Mouse (Mus musculus): ENCODE results near the gene Sipa1l3.

Sipa1l3 gene

GRCm38 (mm10) chr7:29519211-29519550 lies 740 bp upstream of the Sipa1l3 start:
- no peak for TF ChIP-seq GATA4 (IDR thresholded peaks at IDR 0.05; ENCODE audit: insufficient replicate concordance, low read length)

GRCm38 (mm10) chr7:29518054-29518420 lies 404 bp downstream of the Sipa1l3 start:
- TF ChIP-seq GATA4 (IDR thresholded peaks at IDR 0.05; ENCODE audit: insufficient replicate concordance, low read length), result no peak

- no peak for TF ChIP-seq GATA4 (IDR thresholded peaks at IDR 0.05; ENCODE audit: insufficient replicate concordance, low read length)
Measured at GRCm38 (mm10) chr7:29517178-29517577, 1.3 kb downstream of the Sipa1l3 start.

DNA sequence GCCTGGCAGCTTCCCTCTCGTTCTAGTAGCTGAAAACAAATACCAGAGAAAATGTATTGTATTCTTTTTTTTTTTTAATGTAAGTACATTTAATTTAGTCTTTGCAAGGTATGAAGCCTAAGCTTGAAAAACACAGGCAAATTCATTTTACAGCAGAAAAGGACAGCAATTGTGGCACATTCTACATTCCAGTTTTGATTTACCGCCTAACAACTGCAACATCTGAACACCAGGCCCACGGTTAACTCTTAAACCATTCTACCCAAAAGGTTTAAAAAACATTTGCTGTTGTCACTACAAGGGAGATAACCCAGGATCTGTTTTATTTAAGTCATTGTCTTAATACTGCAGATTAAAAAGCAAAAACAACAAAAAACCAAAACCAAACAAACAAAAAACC lies 2.8 kb downstream of the Sipa1l3 start:
- TF ChIP-seq GATA4 (IDR thresholded peaks at IDR 0.05; ENCODE audit: insufficient replicate concordance, low read length), result no peak

GRCm38 (mm10) chr7:29512729-29513128 lies 5.7 kb downstream of the Sipa1l3 start:
- TF ChIP-seq GATA4 (IDR thresholded peaks at IDR 0.05; ENCODE audit: insufficient replicate concordance, low read length), result no peak

GRCm38 (mm10) chr7:29511598-29512275 lies 6.7 kb downstream of the Sipa1l3 start:
- TF ChIP-seq GATA4 (IDR thresholded peaks at IDR 0.05; ENCODE audit: insufficient replicate concordance, low read length), result no peak

DNA sequence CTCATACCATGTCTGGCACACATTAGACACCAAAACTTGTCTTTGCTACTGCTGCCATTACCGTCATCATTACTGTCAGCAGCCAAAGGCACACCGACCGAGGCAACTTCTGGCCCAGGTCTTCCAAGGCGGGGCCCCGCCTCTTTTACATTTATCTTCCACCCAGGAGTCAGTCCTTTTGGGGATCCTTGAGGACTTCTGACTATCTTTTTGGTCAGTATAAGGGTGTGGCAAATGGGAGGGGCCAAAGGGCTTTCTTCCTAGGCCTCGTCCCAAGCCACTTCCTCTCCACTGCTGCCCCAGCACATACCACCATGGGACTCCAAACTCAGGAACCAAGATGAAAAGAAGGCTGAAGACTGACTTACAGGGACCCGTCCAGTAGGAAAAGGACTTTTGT lies 9.9 kb downstream of the Sipa1l3 start:
- no peak for TF ChIP-seq GATA4 (IDR thresholded peaks at IDR 0.05; ENCODE audit: insufficient replicate concordance, low read length)

GRCm38 (mm10) chr7:29505337-29506318 lies 12.8 kb downstream of the Sipa1l3 start:
- TF ChIP-seq GATA4 (IDR thresholded peaks at IDR 0.05; ENCODE audit: insufficient replicate concordance, low read length), result no peak

DNA sequence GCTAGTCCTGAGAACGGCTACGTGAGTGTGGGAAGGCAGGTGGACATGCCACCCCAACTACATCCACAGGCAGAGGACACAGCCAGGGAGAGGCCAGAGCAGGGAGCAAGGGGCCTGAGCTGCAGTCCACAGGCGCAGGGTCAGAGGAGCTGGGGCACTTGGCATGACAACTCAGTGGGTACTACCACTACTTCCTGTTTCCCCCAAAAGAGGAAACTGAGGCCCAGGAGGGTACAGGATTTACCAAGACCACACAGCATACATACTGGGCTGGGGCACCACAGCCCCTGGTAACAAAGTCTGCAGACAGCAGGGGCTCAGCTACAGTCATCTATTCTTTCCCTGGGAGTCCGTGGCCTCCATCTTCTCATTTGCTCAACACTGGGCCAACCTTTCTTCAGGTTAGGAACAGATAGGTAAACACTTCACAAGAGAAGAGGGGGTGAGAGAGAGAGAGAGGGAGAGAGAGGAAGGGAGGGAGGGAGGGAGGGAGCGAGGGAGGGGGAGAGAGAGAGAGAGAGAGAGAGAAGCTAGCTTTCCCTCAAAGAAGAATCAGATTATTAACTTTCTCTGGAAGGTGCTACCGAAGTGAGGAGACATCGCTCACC lies 13.7 kb downstream of the Sipa1l3 start:
- no peak for TF ChIP-seq GATA4 (IDR thresholded peaks at IDR 0.05; ENCODE audit: insufficient replicate concordance, low read length)

- no peak for TF ChIP-seq GATA4 (IDR thresholded peaks at IDR 0.05; ENCODE audit: insufficient replicate concordance, low read length)
Measured at GRCm38 (mm10) chr7:29503616-29504015, 14.8 kb downstream of the Sipa1l3 start.

DNA sequence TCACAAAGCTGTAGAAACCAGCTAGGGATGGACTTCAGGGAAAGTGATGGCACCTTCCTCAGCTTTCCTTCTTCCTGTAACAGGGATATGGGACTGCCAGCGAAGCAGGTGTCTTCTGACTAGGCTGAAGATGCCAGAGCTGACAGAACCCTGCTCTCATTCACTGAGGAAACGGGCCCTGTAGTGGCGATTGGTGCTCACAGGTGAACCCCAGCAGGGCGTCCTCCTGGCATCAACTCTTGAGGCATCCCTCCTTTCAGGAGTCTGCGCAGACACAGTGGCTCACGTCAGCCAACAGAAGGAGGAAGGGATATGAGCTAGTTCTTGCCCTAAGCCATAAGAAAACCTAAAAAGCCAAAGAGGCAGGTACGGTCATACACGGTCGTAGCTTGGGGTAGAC lies 17.2 kb downstream of the Sipa1l3 start:
- no peak for TF ChIP-seq GATA4 (IDR thresholded peaks at IDR 0.05; ENCODE audit: insufficient replicate concordance, low read length)

GRCm38 (mm10) chr7:29499071-29499470 lies 19.4 kb downstream of the Sipa1l3 start:
- TF ChIP-seq GATA4 (IDR thresholded peaks at IDR 0.05; ENCODE audit: insufficient replicate concordance, low read length), result no peak

DNA sequence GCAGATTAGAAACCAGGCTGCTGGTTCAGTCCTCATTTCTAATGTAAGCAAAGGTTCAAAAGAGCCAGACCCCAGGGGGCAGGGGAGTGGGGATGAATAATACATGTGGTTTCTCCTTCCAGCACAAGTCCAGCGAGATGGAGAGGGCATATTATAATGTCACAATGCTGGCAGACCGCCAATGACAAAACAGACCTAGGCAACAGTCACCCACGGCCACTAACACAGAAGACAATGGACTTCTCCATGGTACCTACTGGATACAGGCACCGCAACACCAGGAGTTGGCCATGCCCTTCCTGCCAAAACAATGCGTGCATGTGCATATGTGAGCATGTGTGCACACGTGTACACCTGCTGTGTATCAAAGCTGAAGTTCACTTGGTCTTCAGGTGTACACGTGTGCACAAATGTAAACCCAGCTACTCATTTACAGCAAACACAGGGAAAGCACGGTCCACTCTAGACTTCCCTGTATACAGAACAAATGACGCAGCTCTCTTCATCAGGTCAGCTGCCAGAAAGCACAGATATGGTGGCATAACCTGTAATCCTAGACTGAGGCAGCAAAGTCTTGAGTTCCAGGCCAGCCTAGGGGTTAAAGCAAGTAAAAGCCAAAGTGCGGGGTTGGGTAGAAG lies 21.4 kb downstream of the Sipa1l3 start:
- no peak for TF ChIP-seq GATA4 (IDR thresholded peaks at IDR 0.05; ENCODE audit: insufficient replicate concordance, low read length)

- TF ChIP-seq GATA4 (IDR thresholded peaks at IDR 0.05; ENCODE audit: insufficient replicate concordance, low read length), result no peak
Measured at GRCm38 (mm10) chr7:29496332-29496731, 22.1 kb downstream of the Sipa1l3 start.

- TF ChIP-seq GATA4 (IDR thresholded peaks at IDR 0.05; ENCODE audit: insufficient replicate concordance, low read length), result no peak
Measured at GRCm38 (mm10) chr7:29495880-29496279, 22.6 kb downstream of the Sipa1l3 start.
